Mouse (Mus musculus): ENCODE data around the gene Ada. TPM values are rescaled to one million over a fixed set of nuclear protein-coding genes. Genes with fewer than 3 reads are reported as not detected.

Ada gene
- polyA plus RNA-seq, 1 experiment from 2014 or later = 9.5 TPM

DNA sequence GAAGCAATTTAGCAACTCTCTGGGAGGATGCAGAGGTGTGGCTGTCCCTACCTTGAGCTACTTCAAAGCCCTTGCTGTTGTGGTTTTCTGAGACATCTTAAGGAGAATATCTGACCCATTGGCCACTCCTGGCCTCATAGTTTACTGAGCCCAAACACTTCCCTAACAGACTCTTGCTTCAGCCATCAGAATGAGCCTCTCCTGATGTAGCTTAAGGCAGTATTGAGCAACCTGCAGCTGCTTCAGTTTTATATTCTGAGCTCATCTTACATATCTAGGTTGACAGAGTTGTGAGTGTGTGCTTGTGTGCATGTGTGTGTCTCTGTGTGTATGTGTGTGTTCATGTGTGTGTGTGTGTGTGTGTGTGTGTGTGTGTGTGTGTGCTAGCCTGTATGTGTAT is 16.2 kb upstream of the Ada start:
- Histone ChIP-seq H3K27me3 (no peaks in the 10 kb centered on the region), H3K9me3 (replicated peaks) (no peaks in the 10 kb centered on the region), H3K4me1 (no peaks in the 10 kb centered on the region), H3K36me3 (no peaks in the 10 kb centered on the region), H3K9ac (no peak overlapping the region), H3K4me3 (replicated peaks) (no peak overlapping the region), H3K4me2 (no peak overlapping the region), H3K27ac (no peak overlapping the region)
- ATAC-seq (replicated peaks; ENCODE audit: low FRiP score) = no peak

DNA sequence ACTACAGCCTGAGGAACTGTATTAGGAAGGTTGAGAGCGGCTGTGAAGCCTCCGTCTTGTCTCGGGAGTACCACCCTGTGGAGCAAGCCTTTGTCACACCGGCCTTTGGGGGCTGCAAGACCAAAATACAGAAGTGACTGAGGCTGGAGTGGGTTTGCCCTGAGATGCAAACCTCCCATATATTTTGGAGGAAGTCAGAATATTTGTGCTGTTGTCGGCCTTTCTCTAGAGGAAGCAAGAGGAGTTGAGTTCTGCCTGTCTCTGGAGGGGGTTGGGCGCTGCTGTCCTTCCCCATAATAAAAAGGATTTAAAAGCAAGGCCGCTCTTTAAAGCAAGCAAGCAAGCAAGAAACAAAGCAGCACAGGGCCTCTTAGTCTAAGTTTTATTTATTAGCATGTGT is 11.4 kb upstream of the Ada start:
- WGBS = 74% methylated on average over 7 of the region's 7 CpGs

DNA sequence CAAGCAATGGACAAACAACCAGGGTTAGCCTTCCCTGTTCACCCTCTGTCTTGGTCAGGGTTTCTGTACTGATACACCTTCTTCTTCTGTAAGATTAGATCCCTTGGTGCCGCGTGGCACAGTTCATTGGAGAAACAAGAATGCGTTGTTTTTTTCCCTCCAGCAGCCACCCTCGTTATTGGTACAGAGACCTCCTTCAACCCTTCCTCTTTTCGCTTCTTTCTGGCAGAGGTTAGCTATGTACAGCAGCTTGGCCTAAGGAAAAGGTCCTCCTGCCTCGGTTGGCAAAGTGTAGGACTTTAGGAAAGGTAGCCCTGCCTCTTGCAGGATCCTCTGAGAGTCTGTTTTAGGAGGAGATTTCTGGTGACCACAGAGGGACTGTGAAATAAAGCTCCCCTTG is 10.6 kb upstream of the Ada start:
- no peak for ATAC-seq (replicated peaks; ENCODE audit: low FRiP score)
- 85% methylated on average over 6 of the region's 6 CpGs for WGBS
- Histone ChIP-seq H3K4me2 (no peak overlapping the region), H3K9me3 (replicated peaks) (no peaks in the 10 kb centered on the region), H3K9ac (no peak overlapping the region), H3K27me3 (no peaks in the 10 kb centered on the region), H3K27ac (no peak overlapping the region), H3K4me1 (peaks cover 9% of the 10 kb centered on the region), H3K36me3 (no peaks in the 10 kb centered on the region), H3K4me3 (replicated peaks) (no peak overlapping the region)

More for the DNA sequence above, 11.4 kb upstream of the Ada start:
- no peaks in the 10 kb centered on the region for H3K36me3 ChIP-seq
- H3K27ac ChIP-seq = no peak overlapping the region
- peaks cover 2% of the 10 kb centered on the region; the same call in 1 of the 2 replicates for H3K4me1 ChIP-seq
- no peak for ATAC-seq (replicated peaks; ENCODE audit: low FRiP score)
- no peaks in the 10 kb centered on the region for H3K9me3 ChIP-seq (replicated peaks)
- H3K9ac ChIP-seq = no peak overlapping the region
- no peaks in the 10 kb centered on the region for H3K27me3 ChIP-seq
- H3K4me3 ChIP-seq (replicated peaks) = no peak overlapping the region
- no peak overlapping the region for H3K4me2 ChIP-seq

GRCm38 (mm10) chr2:163758146-163758545 is 8.1 kb upstream of the Ada start:
- ATAC-seq (replicated peaks; ENCODE audit: low FRiP score) = no peak
- peaks cover 9% of the 10 kb centered on the region for H3K4me1 ChIP-seq
- H3K9me3 ChIP-seq (replicated peaks) = no peaks in the 10 kb centered on the region
- H3K27ac ChIP-seq = no peak overlapping the region
- H3K36me3 ChIP-seq = no peaks in the 10 kb centered on the region
- no peaks in the 10 kb centered on the region for H3K27me3 ChIP-seq
- 71% methylated on average over 2 of the region's 2 CpGs for WGBS
- no peak overlapping the region for H3K9ac ChIP-seq
- H3K4me3 ChIP-seq (replicated peaks) = no peak overlapping the region
- H3K4me2 ChIP-seq = no peak overlapping the region

DNA sequence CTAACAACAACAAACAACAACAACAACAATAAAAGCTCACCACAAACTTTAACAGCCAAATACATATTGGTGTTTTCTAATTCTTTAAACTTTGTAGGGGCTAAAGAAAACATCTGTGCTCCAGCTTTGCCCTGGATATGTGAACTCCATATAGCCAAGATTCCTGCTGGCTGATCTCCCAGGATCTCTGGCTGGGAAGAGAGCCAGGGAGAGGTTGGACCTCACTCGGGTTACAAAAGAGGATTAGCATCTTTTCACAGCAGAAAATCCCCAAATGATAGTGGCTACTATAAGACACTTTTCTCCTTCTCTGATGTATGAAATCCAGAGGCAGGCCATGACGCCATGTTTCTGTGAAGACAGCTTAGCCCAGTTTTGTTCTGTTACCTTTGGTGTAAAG is 6.7 kb upstream of the Ada start:
- ATAC-seq (replicated peaks; ENCODE audit: low FRiP score) = no peak
- Histone ChIP-seq H3K9me3 (replicated peaks) (no peaks in the 10 kb centered on the region), H3K27me3 (peaks cover 8% of the 10 kb centered on the region; the same call in 1 of the 2 replicates), H3K4me2 (no peak overlapping the region), H3K27ac (peak overlapping the region; percentile 51), H3K9ac (no peak overlapping the region), H3K4me1 (peaks cover 9% of the 10 kb centered on the region), H3K4me3 (replicated peaks) (no peak overlapping the region), H3K36me3 (no peaks in the 10 kb centered on the region)
- WGBS = 46% methylated on average over 2 of the region's 2 CpGs

DNA sequence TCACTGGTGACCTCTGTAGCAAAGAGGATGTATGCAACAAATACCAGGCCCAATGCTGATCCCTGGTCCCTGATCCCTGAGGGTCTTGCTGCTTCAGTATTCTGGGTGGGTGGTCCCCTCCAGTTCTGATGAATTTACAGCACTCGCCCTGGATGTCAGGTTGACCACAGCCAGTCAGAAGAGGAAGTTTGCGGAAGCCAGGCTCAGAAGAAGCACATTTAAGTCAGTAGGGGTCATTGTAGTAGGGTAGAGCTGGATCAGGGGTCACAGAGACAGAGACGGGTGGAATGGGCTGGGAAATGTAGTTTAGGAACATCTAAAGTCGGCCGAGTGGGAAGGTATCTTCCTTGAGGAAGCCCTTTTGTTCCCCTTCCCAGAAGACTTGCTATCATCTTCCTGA is 4.2 kb upstream of the Ada start:
- Histone ChIP-seq H3K27me3 (peaks cover 22% of the 10 kb centered on the region), H3K9ac (no peak overlapping the region), H3K9me3 (replicated peaks) (no peaks in the 10 kb centered on the region), H3K4me2 (no peak overlapping the region), H3K27ac (no peak overlapping the region), H3K4me1 (peaks cover 20% of the 10 kb centered on the region), H3K4me3 (replicated peaks) (no peak overlapping the region), H3K36me3 (no peaks in the 10 kb centered on the region)
- WGBS = 66% methylated on average over 5 of the region's 5 CpGs
- no peak for ATAC-seq (replicated peaks; ENCODE audit: low FRiP score)

GRCm38 (mm10) chr2:163744801-163745570 is 5.1 kb downstream of the Ada start:
- 78% methylated on average over 10 of the region's 10 CpGs for WGBS
- Histone ChIP-seq H3K27ac (no peak overlapping the region), H3K4me2 (no peak overlapping the region), H3K36me3 (no peaks in the 10 kb centered on the region), H3K27me3 (peaks cover 15% of the 10 kb centered on the region), H3K9ac (no peak overlapping the region), H3K9me3 (replicated peaks) (no peaks in the 10 kb centered on the region), H3K4me1 (peaks cover 10% of the 10 kb centered on the region), H3K4me3 (replicated peaks) (no peak overlapping the region)
- no peak for ATAC-seq (replicated peaks; ENCODE audit: low FRiP score)

DNA sequence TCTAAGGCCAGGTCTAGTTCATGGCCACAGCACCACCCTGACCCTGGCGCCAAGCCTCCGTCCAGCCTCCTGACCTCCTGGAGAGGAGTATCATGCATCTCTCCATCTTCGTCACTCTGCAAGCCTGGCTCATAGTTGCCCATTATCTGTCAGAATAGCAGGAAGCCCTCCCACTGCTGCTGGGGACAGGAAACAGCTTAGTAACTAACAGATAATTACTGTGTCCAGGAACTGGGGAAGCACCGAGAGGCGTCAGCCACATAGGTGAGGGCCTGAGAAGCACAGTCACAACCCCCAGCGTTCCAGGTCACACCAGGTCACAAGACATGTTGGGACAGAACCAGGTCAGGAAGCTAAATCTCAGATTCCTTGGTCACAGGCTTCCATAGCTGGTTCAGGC is 6.7 kb downstream of the Ada start:
- no peaks in the 10 kb centered on the region for H3K4me1 ChIP-seq
- no peaks in the 10 kb centered on the region for H3K36me3 ChIP-seq
- H3K27me3 ChIP-seq = peaks cover 3% of the 10 kb centered on the region
- H3K9ac ChIP-seq = no peak overlapping the region
- 59% methylated on average over 6 of the region's 6 CpGs for WGBS
- no peak overlapping the region for H3K4me3 ChIP-seq (replicated peaks)
- no peak overlapping the region for H3K4me2 ChIP-seq
- ATAC-seq (replicated peaks; ENCODE audit: low FRiP score) = no peak
- no peaks in the 10 kb centered on the region for H3K9me3 ChIP-seq (replicated peaks)
- no peak overlapping the region for H3K27ac ChIP-seq

GRCm38 (mm10) chr2:163742656-163743055 is 7.4 kb downstream of the Ada start:
- H3K27me3 ChIP-seq = no peaks in the 10 kb centered on the region; the same call in 1 of the 2 replicates
- H3K27ac ChIP-seq = no peak overlapping the region
- H3K36me3 ChIP-seq = no peaks in the 10 kb centered on the region
- H3K4me2 ChIP-seq = no peak overlapping the region
- no peaks in the 10 kb centered on the region for H3K4me1 ChIP-seq
- H3K9me3 ChIP-seq (replicated peaks) = no peaks in the 10 kb centered on the region
- no peak overlapping the region for H3K9ac ChIP-seq
- WGBS = 76% methylated on average over 5 of the region's 5 CpGs
- no peak overlapping the region for H3K4me3 ChIP-seq (replicated peaks)
- no peak for ATAC-seq (replicated peaks; ENCODE audit: low FRiP score)

GRCm38 (mm10) chr2:163735980-163736379 is 14.1 kb downstream of the Ada start:
- peak; percentile 69; the same call in 1 of the 2 replicates for ATAC-seq (replicated peaks; ENCODE audit: low FRiP score)
- H3K36me3 ChIP-seq = peaks cover 13% of the 10 kb centered on the region
- 58% methylated on average over 6 of the region's 6 CpGs for WGBS
- no peak overlapping the region for H3K4me2 ChIP-seq
- peaks cover 10% of the 10 kb centered on the region; the same call in 1 of the 2 replicates for H3K4me1 ChIP-seq
- H3K27me3 ChIP-seq = no peaks in the 10 kb centered on the region
- H3K9ac ChIP-seq = no peak overlapping the region
- H3K4me3 ChIP-seq (replicated peaks) = no peak overlapping the region
- H3K27ac ChIP-seq = no peak overlapping the region
- no peaks in the 10 kb centered on the region for H3K9me3 ChIP-seq (replicated peaks)

- H3K4me2 ChIP-seq = no peak overlapping the region
- no peak overlapping the region for H3K27ac ChIP-seq
- ATAC-seq (replicated peaks; ENCODE audit: low FRiP score) = no peak
- no peaks in the 10 kb centered on the region for H3K9me3 ChIP-seq (replicated peaks)
- 93% methylated on average over 9 of the region's 9 CpGs for WGBS
- H3K27me3 ChIP-seq = no peaks in the 10 kb centered on the region
- H3K4me3 ChIP-seq (replicated peaks) = no peak overlapping the region
- peaks cover 10% of the 10 kb centered on the region; the same call in 1 of the 2 replicates for H3K4me1 ChIP-seq
- peaks cover 20% of the 10 kb centered on the region for H3K36me3 ChIP-seq
- H3K9ac ChIP-seq = no peak overlapping the region
Measured at GRCm38 (mm10) chr2:163735163-163735562, 14.9 kb downstream of the Ada start.

DNA sequence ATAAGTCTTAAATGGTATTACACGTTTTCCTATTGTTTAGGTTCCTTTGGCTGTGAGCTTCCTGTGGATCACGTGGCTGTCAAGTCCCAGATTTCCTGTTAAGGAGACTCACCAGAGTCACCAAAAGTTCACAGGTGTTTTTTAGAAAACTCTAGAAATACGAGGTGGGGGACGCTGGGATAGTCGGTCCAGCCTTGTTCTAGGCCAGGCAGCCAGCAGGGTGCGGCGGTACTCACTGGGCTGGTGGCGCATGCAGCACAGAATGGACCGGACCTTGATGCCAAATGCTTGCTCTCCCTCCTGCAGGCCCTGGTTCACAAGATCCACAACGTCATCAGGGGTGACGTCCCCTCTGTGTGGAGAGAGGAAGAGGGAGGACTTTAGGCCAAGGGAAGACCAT is 18.0 kb downstream of the Ada start:
- no peak overlapping the region for H3K4me3 ChIP-seq (replicated peaks)
- WGBS = 85% methylated on average over 11 of the region's 11 CpGs
- H3K36me3 ChIP-seq = peaks cover 37% of the 10 kb centered on the region

GRCm38 (mm10) chr2:163728300-163728699 is 21.7 kb downstream of the Ada start:
- no peak for ATAC-seq (replicated peaks; ENCODE audit: low FRiP score)
- H3K36me3 ChIP-seq = peaks cover 72% of the 10 kb centered on the region
- no peaks in the 10 kb centered on the region for H3K9me3 ChIP-seq (replicated peaks)
- no peak overlapping the region for H3K4me3 ChIP-seq (replicated peaks)
- no peak overlapping the region for H3K9ac ChIP-seq
- no peaks in the 10 kb centered on the region for H3K27me3 ChIP-seq
- no peak overlapping the region for H3K4me2 ChIP-seq
- WGBS = 76% methylated on average over 4 of the region's 4 CpGs
- H3K4me1 ChIP-seq = no peaks in the 10 kb centered on the region
- no peak overlapping the region for H3K27ac ChIP-seq

More for the DNA sequence above, 18.0 kb downstream of the Ada start:
- Histone ChIP-seq H3K4me1 (peaks cover 10% of the 10 kb centered on the region; the same call in 1 of the 2 replicates), H3K27me3 (no peaks in the 10 kb centered on the region), H3K9me3 (replicated peaks) (no peaks in the 10 kb centered on the region), H3K4me2 (no peak overlapping the region), H3K9ac (no peak overlapping the region), H3K27ac (no peak overlapping the region)
- ATAC-seq (replicated peaks; ENCODE audit: low FRiP score) = no peak

All from kidney, embryonic 15.5 days (tissue).